In genomic region chr14:101806058-101806457, GRCm38 (mm10) we compare ENCODE assay signal across 22 mouse cellular contexts.
DNase-seq lines count a peak whose midpoint lies in the region; ATAC-seq and TF ChIP-seq lines count a peak whose summit lies in the region.
"Had no signal": no experiment of that assay in that cellular context is flagged by ENCODE, and none has a peak within 500 bp of the region (broad histone marks: within the 10 kb centered on the region; RNA-seq: fewer than 3 reads in every experiment).

No protein-coding gene starts in this region.

- no peak overlapping the region for H3K9ac ChIP-seq in kidney, embryonic 16.5 days (replicated peaks; ENCODE audit: low read length)
- H3K9ac ChIP-seq in midbrain, embryonic 13.5 days (replicated peaks) = no peak overlapping the region
- H3K9ac ChIP-seq: liver, embryonic 14.5 days had no signal

- TF ChIP-seq CTCF in small intestine, adult 2 months (IDR thresholded peaks at IDR 0.05; ENCODE audit: extremely low read depth, insufficient read length, insufficient replicate concordance, low read depth, low read length) = no peak

- no peaks in the 10 kb centered on the region for H3K27me3 ChIP-seq in kidney, embryonic 16.5 days (ENCODE audit: insufficient read depth, low read length)
- H3K27me3 ChIP-seq in embryonic facial prominence, embryonic 10.5 days (replicated peaks; ENCODE audit: low read depth, poor library complexity, severe bottlenecking) = no peaks in the 10 kb centered on the region
- no peaks in the 10 kb centered on the region for H3K27me3 ChIP-seq in small intestine, adult 2 months (ENCODE audit: control insufficient read depth, insufficient read depth, low read length)
- no peaks in the 10 kb centered on the region for H3K27me3 ChIP-seq in midbrain, embryonic 13.5 days
- H3K27me3 ChIP-seq: Patski had no signal

- peak overlapping the region; percentile 81 for H3K27ac ChIP-seq in kidney, embryonic 16.5 days (ENCODE audit: low read length)
- 0 out of 2 replicates have a peak overlapping the region, but pooled peaks have one; percentile 21 for H3K27ac ChIP-seq in embryonic facial prominence, embryonic 10.5 days (replicated peaks)
- 0 out of 2 replicates have a peak overlapping the region, but pooled peaks have one; percentile 28 for H3K27ac ChIP-seq in small intestine, adult 2 months (ENCODE audit: insufficient read depth, low read depth, low read length)
- no peak overlapping the region for H3K27ac ChIP-seq in midbrain, embryonic 13.5 days
- H3K27ac ChIP-seq: liver, embryonic 14.5 days; macrophage; midbrain, embryonic 10.5 days had no signal

- DNase-seq in heart, adult 11 months = peak; percentile 64
- no peak for DNase-seq in heart, adult 8-10 months (ENCODE audit: low spot score)
- DNase-seq in kidney, postnatal 10 days = no peak
- no peak for DNase-seq in embryonic facial prominence, embryonic 10.5 days (ENCODE audit: low spot score)
- no peak for DNase-seq in thymus, adult 18-20 months
- DNase-seq: adrenal gland, postnatal 14 days; cerebellum, adult 11 months; cerebellum, postnatal 14 days; gastrocnemius, postnatal 25 days; layer of hippocampus, postnatal 36 days; thymus, postnatal 4 days had no signal

- H3K4me1 ChIP-seq in kidney, embryonic 16.5 days (ENCODE audit: insufficient read depth, low read length) = peaks cover 31% of the 10 kb centered on the region
- peaks cover 21% of the 10 kb centered on the region for H3K4me1 ChIP-seq in embryonic facial prominence, embryonic 10.5 days
- no peaks in the 10 kb centered on the region for H3K4me1 ChIP-seq in small intestine, adult 2 months (ENCODE audit: control insufficient read depth, insufficient read depth, insufficient read length, low read length)
- H3K4me1 ChIP-seq in midbrain, embryonic 13.5 days (replicated peaks) = no peaks in the 10 kb centered on the region

- H3K9me3 ChIP-seq in kidney, embryonic 16.5 days (ENCODE audit: low read length) = no peaks in the 10 kb centered on the region
- H3K9me3 ChIP-seq in embryonic facial prominence, embryonic 10.5 days = no peaks in the 10 kb centered on the region
- no peaks in the 10 kb centered on the region for H3K9me3 ChIP-seq in midbrain, embryonic 13.5 days
- H3K9me3 ChIP-seq: midbrain, embryonic 10.5 days had no signal

- no peaks in the 10 kb centered on the region for H3K36me3 ChIP-seq in kidney, embryonic 16.5 days (ENCODE audit: insufficient read depth, low read length)
- no peaks in the 10 kb centered on the region for H3K36me3 ChIP-seq in embryonic facial prominence, embryonic 10.5 days (replicated peaks)
- H3K36me3 ChIP-seq in small intestine, adult 2 months (ENCODE audit: control insufficient read depth, insufficient read depth, low read length) = no peaks in the 10 kb centered on the region
- H3K36me3 ChIP-seq in midbrain, embryonic 13.5 days = no peaks in the 10 kb centered on the region
- H3K36me3 ChIP-seq: midbrain, embryonic 10.5 days had no signal

- H3K4me3 ChIP-seq in kidney, embryonic 16.5 days (ENCODE audit: low read length) = no peak overlapping the region
- no peak overlapping the region for H3K4me3 ChIP-seq in embryonic facial prominence, embryonic 10.5 days
- no peak overlapping the region for H3K4me3 ChIP-seq in small intestine, adult 2 months (ENCODE audit: low read depth, low read length)
- H3K4me3 ChIP-seq in midbrain, embryonic 13.5 days (replicated peaks) = no peak overlapping the region
- H3K4me3 ChIP-seq: midbrain, embryonic 10.5 days had no signal

- no peak for ATAC-seq in kidney, embryonic 16.5 days (ENCODE audit: low FRiP score, low TSS enrichment)
- no peak for ATAC-seq in midbrain, embryonic 13.5 days
- ATAC-seq: activated CD4-positive, CD25-positive, alpha-beta regulatory T cell, adult 4 months; CD4-positive, CD25-positive, alpha-beta regulatory T cell, adult 4 months; forebrain, embryonic 14.5 days; inflammation-experienced regulatory T-cells, adult 6 months; Patski had no signal

- 45% methylated on average over 5 of the region's 5 CpGs for WGBS in kidney, embryonic 16.5 days
- 73% methylated on average over 5 of the region's 5 CpGs for WGBS in embryonic facial prominence, embryonic 10.5 days
- WGBS in small intestine, adult 2 months = 70% methylated on average over 5 of the region's 5 CpGs
- 69% methylated on average over 5 of the region's 5 CpGs for WGBS in midbrain, embryonic 13.5 days

- no peak overlapping the region for H3K4me2 ChIP-seq in kidney, embryonic 16.5 days (replicated peaks; ENCODE audit: low read depth, low read length)
- no peak overlapping the region for H3K4me2 ChIP-seq in midbrain, embryonic 13.5 days (replicated peaks)

- TF ChIP-seq POLR2A in small intestine, adult 2 months (IDR thresholded peaks at IDR 0.05; ENCODE audit: low read depth, low read length) = no peak
